Mouse (Mus musculus): Measurements from ENCODE around the gene Spata13. TPM values are rescaled to one million over a fixed set of nuclear protein-coding genes. Genes with fewer than 3 reads are reported as not detected.

The Spata13 gene
- polyA plus RNA-seq, 1 experiment from 2014 or later: 2.9 TPM

- ChIA-PET CTCF (interaction anchor here (1.3 to 3.3 kb wide), 2 partner anchors 29 to 35 kb away, joined by 3 to 21 read pairs; no protein-coding TSS in a partner anchor), POLR2A (no interaction called here)
- H3K27me3 ChIP-seq: no peaks in the 10 kb centered on the region
- ATAC-seq: no peak
- in situ Hi-C loops (cut with MboI; ENCODE audit: low pct_unique_long_range_greater_than_20kb): no loop called here
- no peak for DNase-seq (ENCODE audit: low read depth, low spot score)
- no peak for TF ChIP-seq CTCF (IDR thresholded peaks at IDR 0.05)
Measured at GRCm38 (mm10) chr14:60741490-60741981, 107.7 kb downstream of the Spata13 start.

GRCm38 (mm10) chr14:60743681-60744080 lies 109.9 kb downstream of the Spata13 start:
- ChIA-PET POLR2A (no interaction called here), CTCF (interaction anchor here (0.7 kb wide), 1 partner anchor 27 kb away, joined by 4 read pairs; no protein-coding TSS in a partner anchor)
- no peak for ATAC-seq
- no peak for DNase-seq (ENCODE audit: low read depth, low spot score)
- H3K27me3 ChIP-seq: no peaks in the 10 kb centered on the region
- no peak for TF ChIP-seq CTCF (IDR thresholded peaks at IDR 0.05)
- in situ Hi-C loops (cut with MboI; ENCODE audit: low pct_unique_long_range_greater_than_20kb): no loop called here

GRCm38 (mm10) chr14:60745201-60745600 lies 111.4 kb downstream of the Spata13 start:
- in situ Hi-C loops (cut with MboI; ENCODE audit: low pct_unique_long_range_greater_than_20kb): no loop called here
- no peak for TF ChIP-seq CTCF (IDR thresholded peaks at IDR 0.05)
- ATAC-seq: no peak
- no peaks in the 10 kb centered on the region for H3K27me3 ChIP-seq
- no peak for DNase-seq (ENCODE audit: low read depth, low spot score)
- POLR2A ChIA-PET: interaction anchor here (0.7 kb wide), 1 partner anchor 13 kb away, joined by 3 read pairs; no protein-coding TSS in a partner anchor
- CTCF ChIA-PET: interaction anchor here (0.9 to 1.3 kb wide), 2 partner anchors 9 to 26 kb away, joined by 3 to 4 read pairs; no protein-coding TSS in a partner anchor

GRCm38 (mm10) chr14:60746141-60746540 lies 112.3 kb downstream of the Spata13 start:
- POLR2A ChIA-PET: no interaction called here
- TF ChIP-seq CTCF (IDR thresholded peaks at IDR 0.05): no peak
- CTCF ChIA-PET: interaction anchor here (0.9 to 1.4 kb wide), 3 partner anchors 8 to 25 kb away, joined by 3 to 4 read pairs (median 3); no protein-coding TSS in a partner anchor
- DNase-seq (ENCODE audit: low read depth, low spot score): no peak
- no peaks in the 10 kb centered on the region for H3K27me3 ChIP-seq
- in situ Hi-C loops (cut with MboI; ENCODE audit: low pct_unique_long_range_greater_than_20kb): no loop called here
- ATAC-seq: no peak

GRCm38 (mm10) chr14:60747154-60747870 lies 113.5 kb downstream of the Spata13 start:
- POLR2A ChIA-PET: no interaction called here
- no peaks in the 10 kb centered on the region for H3K27me3 ChIP-seq
- DNase-seq (ENCODE audit: low read depth, low spot score) (no peak), ATAC-seq (no peak)
- in situ Hi-C loops (cut with MboI; ENCODE audit: low pct_unique_long_range_greater_than_20kb): no loop called here
- TF ChIP-seq CTCF (IDR thresholded peaks at IDR 0.05): no peak
- CTCF ChIA-PET: interaction anchor here (1.4 kb wide), 1 partner anchor 14 kb away, joined by 3 read pairs; no protein-coding TSS in a partner anchor

GRCm38 (mm10) chr14:60749880-60750279 lies 116.1 kb downstream of the Spata13 start:
- DNase-seq (ENCODE audit: low read depth, low spot score) (no peak), ATAC-seq (peak; percentile 46)
- POLR2A ChIA-PET: no interaction called here
- no peak for TF ChIP-seq CTCF (IDR thresholded peaks at IDR 0.05)
- H3K27me3 ChIP-seq: no peaks in the 10 kb centered on the region
- CTCF ChIA-PET: interaction anchor here (1.2 to 1.4 kb wide), 2 partner anchors 9 to 21 kb away, joined by 3 to 6 read pairs; no protein-coding TSS in a partner anchor
- in situ Hi-C loops (cut with MboI; ENCODE audit: low pct_unique_long_range_greater_than_20kb): no loop called here

- no peak for TF ChIP-seq CTCF (IDR thresholded peaks at IDR 0.05)
- ChIA-PET CTCF (interaction anchor here (2.5 kb wide), 1 partner anchor 19 kb away, joined by 5 read pairs; no protein-coding TSS in a partner anchor), POLR2A (no interaction called here)
- in situ Hi-C loops (cut with MboI; ENCODE audit: low pct_unique_long_range_greater_than_20kb): no loop called here
- no peaks in the 10 kb centered on the region for H3K27me3 ChIP-seq
- ATAC-seq (no peak), DNase-seq (ENCODE audit: low read depth, low spot score) (no peak)
Measured at GRCm38 (mm10) chr14:60751581-60751980, 117.8 kb downstream of the Spata13 start.

GRCm38 (mm10) chr14:60752892-60753800 lies 119.3 kb downstream of the Spata13 start:
- in situ Hi-C loops (cut with MboI; ENCODE audit: low pct_unique_long_range_greater_than_20kb): no loop called here
- ChIA-PET CTCF (interaction anchor here (1.0 to 2.5 kb wide), 3 partner anchors 7 to 29 kb away, joined by 3 to 5 read pairs (median 3); no protein-coding TSS in a partner anchor), POLR2A (no interaction called here)
- DNase-seq (ENCODE audit: low read depth, low spot score): no peak
- TF ChIP-seq CTCF (IDR thresholded peaks at IDR 0.05): no peak
- no peaks in the 10 kb centered on the region for H3K27me3 ChIP-seq
- ATAC-seq: peak; percentile 38

- in situ Hi-C loops (cut with MboI; ENCODE audit: low pct_unique_long_range_greater_than_20kb): no loop called here
Measured at GRCm38 (mm10) chr14:60753801-60754126, 120.0 kb downstream of the Spata13 start.

GRCm38 (mm10) chr14:60754656-60755055 lies 120.9 kb downstream of the Spata13 start:
- no peak for TF ChIP-seq CTCF (IDR thresholded peaks at IDR 0.05)
- no peaks in the 10 kb centered on the region for H3K27me3 ChIP-seq
- in situ Hi-C loops (cut with MboI; ENCODE audit: low pct_unique_long_range_greater_than_20kb): no loop called here
- POLR2A ChIA-PET: no interaction called here
- CTCF ChIA-PET: interaction anchor here (1.5 to 8.3 kb wide), 2 partner anchors 15 to 28 kb away, joined by 3 to 39 read pairs; no protein-coding TSS in a partner anchor
- ATAC-seq (no peak), DNase-seq (ENCODE audit: low read depth, low spot score) (no peak)

More at GRCm38 (mm10) chr14:60753801-60754126, 120.0 kb downstream of the Spata13 start:
- POLR2A ChIA-PET: no interaction called here
- no peaks in the 10 kb centered on the region for H3K27me3 ChIP-seq
- DNase-seq (ENCODE audit: low read depth, low spot score) (no peak), ATAC-seq (no peak)
- CTCF ChIA-PET: interaction anchor here (1.0 to 8.3 kb wide), 3 partner anchors 8 to 30 kb away, joined by 3 to 39 read pairs (median 3); no protein-coding TSS in a partner anchor
- no peak for TF ChIP-seq CTCF (IDR thresholded peaks at IDR 0.05)

All from Patski (cell line).